Mouse (Mus musculus): ENCODE data around the gene Thsd4. TPM values are rescaled to one million over a fixed set of nuclear protein-coding genes. Genes with fewer than 3 reads are reported as not detected.

The Thsd4 gene
- polyA plus RNA-seq, 1 experiment from 2014 or later, result 9.4 TPM

DNA sequence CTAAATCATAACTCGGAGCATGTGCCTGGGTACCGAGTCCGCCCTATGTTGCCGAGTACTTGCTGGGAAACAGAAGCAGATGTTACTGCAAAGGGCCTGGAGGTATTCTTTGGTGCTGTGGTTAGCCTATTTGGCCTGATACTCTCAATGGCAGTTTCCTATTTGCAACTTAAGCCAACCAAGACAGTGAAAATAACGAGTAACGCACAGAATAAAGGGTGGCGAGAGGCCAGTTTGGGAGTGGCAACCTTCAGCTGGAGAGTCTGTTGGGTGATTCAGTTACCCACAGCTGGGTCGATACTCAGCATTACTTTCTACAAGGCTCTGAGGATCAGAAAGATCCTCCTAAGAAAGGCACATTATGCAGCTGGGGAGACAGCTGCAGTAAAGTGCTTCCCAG lies 81.3 kb downstream of the Thsd4 start:
- H3K27me3 ChIP-seq, result no peaks in the 10 kb centered on the region

DNA sequence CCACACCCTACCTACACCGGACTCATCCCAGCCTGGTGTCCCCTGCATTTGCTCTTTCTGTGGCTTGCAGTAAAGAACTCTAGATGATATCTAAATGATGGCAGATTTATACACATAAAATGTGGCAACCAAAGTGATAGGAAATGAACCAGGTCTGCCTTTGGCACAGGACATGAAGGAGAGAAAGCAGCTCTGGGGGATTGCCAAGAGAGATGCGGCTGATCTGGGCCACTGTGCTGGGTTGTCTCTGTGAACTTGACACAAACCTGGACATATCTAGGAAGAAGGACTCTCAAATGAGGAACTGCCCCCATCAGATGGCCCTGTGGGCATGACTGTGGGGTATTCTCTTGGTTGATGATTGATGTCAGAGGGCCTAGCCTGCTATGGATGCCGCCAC lies 85.6 kb downstream of the Thsd4 start:
- no peak for ATAC-seq (ENCODE audit: low FRiP score)
- no peaks in the 10 kb centered on the region for H3K36me3 ChIP-seq (replicated peaks)
- no peak overlapping the region for H3K4me3 ChIP-seq (replicated peaks)
- H3K9ac ChIP-seq, result no peak overlapping the region
- peaks cover 5% of the 10 kb centered on the region for H3K4me1 ChIP-seq
- H3K4me2 ChIP-seq, result no peak overlapping the region
- 94% methylated on average over 3 of the region's 3 CpGs for WGBS
- no peak overlapping the region for H3K27ac ChIP-seq
- no peaks in the 10 kb centered on the region for H3K9me3 ChIP-seq
- H3K27me3 ChIP-seq, result no peaks in the 10 kb centered on the region

More for the DNA sequence above, 81.3 kb downstream of the Thsd4 start:
- Histone ChIP-seq H3K4me2 (no peak overlapping the region), H3K4me3 (replicated peaks) (no peak overlapping the region), H3K9ac (no peak overlapping the region), H3K4me1 (0 out of 2 replicates have a peak, but pooled peaks cover 3% of the 10 kb centered on the region), H3K27ac (no peak overlapping the region), H3K36me3 (replicated peaks) (no peaks in the 10 kb centered on the region), H3K9me3 (no peaks in the 10 kb centered on the region)
- ATAC-seq (ENCODE audit: low FRiP score), result no peak
- 77% methylated on average over 8 of the region's 8 CpGs for WGBS

DNA sequence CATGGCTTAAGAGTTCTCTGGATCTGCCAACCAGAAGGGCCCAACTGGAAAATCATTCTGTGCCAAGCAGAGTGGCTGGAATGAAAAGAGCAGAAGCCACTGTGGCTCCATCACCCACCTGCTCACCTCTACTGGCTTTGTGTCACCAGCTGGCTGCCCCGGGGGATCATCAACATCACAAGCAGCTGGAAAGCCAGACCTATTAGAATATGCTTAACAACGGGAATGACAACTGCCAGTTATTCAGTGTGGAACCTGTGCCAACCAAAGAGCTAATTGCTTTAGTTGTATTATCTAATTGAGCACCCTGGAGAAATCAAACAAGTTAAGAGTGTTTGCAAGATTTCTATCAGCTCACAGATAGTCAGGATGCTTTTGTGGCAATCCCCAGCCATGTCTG lies 87.8 kb downstream of the Thsd4 start:
- Histone ChIP-seq H3K27ac (no peak overlapping the region), H3K4me1 (peaks cover 17% of the 10 kb centered on the region), H3K27me3 (no peaks in the 10 kb centered on the region), H3K9ac (no peak overlapping the region), H3K9me3 (no peaks in the 10 kb centered on the region), H3K36me3 (replicated peaks) (no peaks in the 10 kb centered on the region), H3K4me2 (no peak overlapping the region), H3K4me3 (replicated peaks) (no peak overlapping the region)
- WGBS, result 37% methylated on average over 2 of the region's 2 CpGs
- ATAC-seq (ENCODE audit: low FRiP score), result no peak

DNA sequence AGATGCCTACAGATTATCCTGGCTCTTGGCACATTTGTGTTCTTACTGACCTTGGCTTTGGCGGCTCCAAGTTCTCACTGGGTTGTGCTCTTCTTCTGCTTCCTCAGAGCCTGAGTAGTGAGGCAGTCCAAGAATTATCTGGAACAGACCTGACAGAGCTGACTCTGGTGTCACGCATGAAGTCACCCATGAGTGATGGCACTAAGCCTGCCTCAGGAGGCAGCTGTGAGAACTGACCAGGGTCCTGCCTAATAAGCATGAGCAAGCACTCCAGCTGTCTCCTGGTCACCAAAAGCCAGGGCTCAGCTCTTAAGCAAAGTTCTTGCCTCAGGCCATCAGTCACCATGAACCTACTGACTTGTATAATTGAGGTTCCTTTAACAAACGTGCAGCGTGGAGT lies 89.9 kb downstream of the Thsd4 start:
- Histone ChIP-seq H3K9me3 (no peaks in the 10 kb centered on the region), H3K4me2 (no peak overlapping the region), H3K36me3 (replicated peaks) (no peaks in the 10 kb centered on the region), H3K4me3 (replicated peaks) (no peak overlapping the region), H3K4me1 (peaks cover 17% of the 10 kb centered on the region), H3K9ac (no peak overlapping the region), H3K27ac (no peak overlapping the region), H3K27me3 (no peaks in the 10 kb centered on the region)
- no peak for ATAC-seq (ENCODE audit: low FRiP score)
- 88% methylated on average over 4 of the region's 4 CpGs for WGBS

DNA sequence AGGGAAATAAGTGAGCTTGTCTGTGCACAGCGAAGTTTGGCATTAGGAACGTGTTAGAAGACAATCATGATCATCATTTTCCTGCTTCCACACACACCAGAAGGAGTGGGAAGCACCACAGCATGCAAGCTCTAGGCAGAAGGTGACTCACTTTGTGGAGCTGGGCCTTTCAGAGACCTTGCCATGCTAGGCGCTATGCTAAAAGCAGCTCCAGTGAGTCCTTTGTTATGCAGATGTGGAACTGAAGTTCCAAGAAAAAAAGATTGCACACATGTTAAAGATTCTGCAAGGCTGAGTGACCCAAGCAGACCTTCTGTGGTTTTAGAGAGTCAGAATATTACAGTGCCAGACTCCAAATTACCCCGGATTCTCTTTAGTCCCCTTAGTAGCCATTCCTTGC lies 91.8 kb downstream of the Thsd4 start:
- Histone ChIP-seq H3K4me2 (no peak overlapping the region), H3K4me1 (peaks cover 17% of the 10 kb centered on the region), H3K9ac (no peak overlapping the region), H3K36me3 (replicated peaks) (no peaks in the 10 kb centered on the region), H3K27me3 (no peaks in the 10 kb centered on the region), H3K9me3 (no peaks in the 10 kb centered on the region), H3K27ac (no peak overlapping the region), H3K4me3 (replicated peaks) (no peak overlapping the region)
- WGBS, result 59% methylated on average over 4 of the region's 4 CpGs
- no peak for ATAC-seq (ENCODE audit: low FRiP score)

DNA sequence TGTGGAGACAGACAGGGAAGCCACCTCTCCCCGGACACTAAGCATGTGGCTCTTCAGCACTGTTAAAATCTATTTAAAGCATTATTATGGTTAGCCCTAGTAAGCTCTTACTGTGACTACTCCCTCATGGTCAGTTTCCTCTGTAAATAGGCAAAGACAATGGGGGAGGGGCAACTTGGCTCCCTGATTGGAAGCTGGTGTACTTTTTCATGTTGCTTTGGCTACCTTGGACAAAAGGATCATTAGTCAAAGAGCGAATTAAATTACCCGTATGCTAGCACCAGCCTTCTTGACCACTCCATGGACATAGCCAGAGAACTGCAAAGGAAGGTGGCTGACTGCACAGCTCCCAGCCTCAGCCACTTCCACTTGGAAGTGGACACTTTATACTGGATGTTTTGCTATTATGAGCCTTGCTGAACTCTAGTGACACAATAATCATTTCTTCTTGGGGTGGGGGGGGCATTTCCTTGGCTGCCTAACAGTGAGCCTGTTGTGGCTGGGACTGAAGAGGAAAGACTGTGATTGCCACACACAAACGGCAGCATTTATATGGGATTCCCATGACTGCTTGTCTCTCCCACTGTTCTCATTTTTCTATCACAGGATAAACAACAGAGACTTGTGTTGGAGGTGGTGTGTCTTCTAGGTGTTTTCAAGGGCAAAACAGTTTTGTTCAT lies 107.6 kb downstream of the Thsd4 start:
- 26% methylated on average over 4 of the region's 4 CpGs for WGBS
- Histone ChIP-seq H3K4me2 (no peak overlapping the region), H3K9ac (no peak overlapping the region), H3K27me3 (no peaks in the 10 kb centered on the region), H3K27ac (no peak overlapping the region), H3K9me3 (no peaks in the 10 kb centered on the region), H3K4me3 (replicated peaks) (no peak overlapping the region), H3K4me1 (peaks cover 10% of the 10 kb centered on the region), H3K36me3 (replicated peaks) (no peaks in the 10 kb centered on the region)
- ATAC-seq (ENCODE audit: low FRiP score), result no peak

DNA sequence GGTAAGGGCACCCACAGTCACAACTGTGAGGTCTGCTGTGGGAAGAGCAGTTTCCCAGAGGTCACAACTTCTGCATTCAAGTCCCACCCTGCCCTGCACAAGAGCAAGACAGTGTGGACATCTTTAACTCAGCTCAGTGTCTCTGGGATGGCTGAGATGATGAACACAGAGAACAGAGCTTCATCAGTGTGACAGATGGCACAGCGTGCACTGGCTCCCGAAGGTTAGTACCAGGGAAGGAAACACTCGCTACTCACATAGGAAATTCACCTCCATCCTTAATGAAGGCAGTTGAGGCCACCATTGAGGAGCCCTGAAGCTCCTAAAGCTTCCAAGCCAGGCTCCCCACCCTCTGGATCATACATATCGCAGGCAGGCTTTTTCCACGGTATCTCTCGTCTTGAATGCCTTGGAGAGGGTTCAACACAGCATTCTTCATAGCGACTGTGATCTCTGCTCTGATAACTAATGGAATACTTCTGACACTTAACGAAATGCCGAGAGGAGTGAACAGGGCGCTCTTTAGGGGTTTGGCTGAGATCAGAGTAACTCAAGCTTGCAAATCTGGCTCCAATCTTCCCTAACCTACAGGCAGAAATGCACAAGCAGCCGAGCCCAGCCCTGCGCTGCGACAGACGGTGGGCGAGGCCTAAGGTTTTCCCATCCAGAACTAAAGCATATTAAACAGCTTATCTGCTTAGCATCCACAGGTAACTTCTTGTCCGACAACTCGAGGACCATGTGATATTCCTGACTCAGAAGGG lies 110.8 kb downstream of the Thsd4 start:
- no peak overlapping the region for H3K27ac ChIP-seq
- no peak overlapping the region for H3K9ac ChIP-seq
- no peaks in the 10 kb centered on the region for H3K9me3 ChIP-seq
- no peaks in the 10 kb centered on the region for H3K36me3 ChIP-seq (replicated peaks)
- no peak overlapping the region for H3K4me3 ChIP-seq (replicated peaks)
- H3K4me2 ChIP-seq, result no peak overlapping the region
- whole genome bisulfite sequencing, result 81% methylated on average over 17 of the region's 17 CpGs
- ATAC-seq (ENCODE audit: low FRiP score), result no peak
- H3K4me1 ChIP-seq, result peaks cover 16% of the 10 kb centered on the region
- H3K27me3 ChIP-seq, result no peaks in the 10 kb centered on the region

DNA sequence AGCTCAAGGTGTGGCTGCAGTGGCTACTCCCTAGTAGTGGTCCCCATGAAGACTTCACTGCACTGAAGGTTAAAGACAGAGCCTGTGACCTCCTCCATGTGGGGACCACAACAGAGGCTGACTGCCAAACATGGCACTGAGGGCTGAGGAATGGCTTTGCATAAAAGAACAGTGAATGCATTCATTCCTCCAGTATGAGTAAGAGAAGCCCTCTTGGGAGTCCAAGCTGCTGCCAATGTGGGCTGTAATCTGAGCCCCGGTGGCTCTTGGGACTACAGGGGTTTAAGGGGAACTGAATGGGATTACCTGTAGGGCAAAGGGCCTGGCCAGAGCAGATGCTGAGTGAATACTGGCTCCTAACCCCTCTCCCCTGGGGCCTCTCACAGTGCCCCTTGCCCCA lies 114.5 kb downstream of the Thsd4 start:
- ATAC-seq (ENCODE audit: low FRiP score), result no peak
- no peaks in the 10 kb centered on the region for H3K36me3 ChIP-seq (replicated peaks)
- H3K4me3 ChIP-seq (replicated peaks), result no peak overlapping the region
- WGBS, result 4% methylated on average over 1 of the region's 1 CpGs
- H3K9me3 ChIP-seq, result no peaks in the 10 kb centered on the region
- H3K4me2 ChIP-seq, result no peak overlapping the region
- H3K27me3 ChIP-seq, result no peaks in the 10 kb centered on the region
- peaks cover 5% of the 10 kb centered on the region for H3K4me1 ChIP-seq
- H3K27ac ChIP-seq, result no peak overlapping the region
- no peak overlapping the region for H3K9ac ChIP-seq

DNA sequence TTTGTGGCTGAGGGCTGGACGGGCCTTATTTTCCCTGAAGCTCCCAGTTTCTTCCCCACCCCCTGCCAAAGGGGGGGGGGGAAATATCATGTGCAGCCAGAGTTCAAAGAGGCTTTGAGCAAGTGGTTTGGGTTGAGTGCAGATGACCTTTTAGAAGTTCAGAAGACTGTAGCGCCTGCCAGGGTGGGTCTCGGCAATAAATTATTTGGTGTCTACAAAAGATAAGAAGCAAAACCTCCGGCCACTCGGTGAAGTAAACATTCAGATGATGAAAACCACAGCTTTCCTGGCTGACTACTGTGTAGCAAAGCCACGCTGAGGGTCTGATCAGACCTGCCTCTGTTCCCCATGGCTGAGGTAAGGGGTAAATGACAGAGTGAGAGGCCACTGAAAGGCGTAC lies 116.1 kb downstream of the Thsd4 start:
- Histone ChIP-seq H3K36me3 (replicated peaks) (no peaks in the 10 kb centered on the region), H3K27ac (no peak overlapping the region), H3K9me3 (no peaks in the 10 kb centered on the region), H3K4me3 (replicated peaks) (no peak overlapping the region), H3K4me1 (peaks cover 5% of the 10 kb centered on the region), H3K9ac (no peak overlapping the region), H3K4me2 (no peak overlapping the region), H3K27me3 (no peaks in the 10 kb centered on the region)
- no peak for ATAC-seq (ENCODE audit: low FRiP score)
- 78% methylated on average over 7 of the region's 7 CpGs for WGBS

DNA sequence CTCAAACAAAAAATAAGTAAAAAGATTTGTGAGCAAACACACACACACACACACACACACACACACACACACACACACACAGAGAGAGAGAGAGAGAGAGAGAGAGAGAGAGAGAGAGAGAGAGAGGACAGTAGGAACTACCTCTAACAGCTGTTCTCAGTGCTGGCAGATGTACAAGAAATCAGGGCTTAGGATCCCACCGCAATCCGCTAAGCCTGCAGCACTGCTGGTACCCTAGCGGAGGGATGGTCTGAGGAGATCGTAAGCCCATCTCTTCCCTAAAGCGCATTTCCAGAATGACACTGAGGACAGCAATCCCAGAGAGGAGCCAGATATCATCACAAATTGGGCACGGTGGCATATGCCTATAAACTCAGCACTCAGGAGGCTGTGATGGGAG lies 119.2 kb downstream of the Thsd4 start:
- no peak overlapping the region for H3K9ac ChIP-seq
- no peak overlapping the region for H3K27ac ChIP-seq
- no peaks in the 10 kb centered on the region for H3K27me3 ChIP-seq
- no peak overlapping the region for H3K4me3 ChIP-seq (replicated peaks)
- no peaks in the 10 kb centered on the region for H3K36me3 ChIP-seq (replicated peaks)
- no peaks in the 10 kb centered on the region for H3K9me3 ChIP-seq
- H3K4me2 ChIP-seq, result no peak overlapping the region
- 88% methylated on average over 6 of the region's 6 CpGs for WGBS
- ATAC-seq (ENCODE audit: low FRiP score), result no peak
- H3K4me1 ChIP-seq, result peaks cover 5% of the 10 kb centered on the region

DNA sequence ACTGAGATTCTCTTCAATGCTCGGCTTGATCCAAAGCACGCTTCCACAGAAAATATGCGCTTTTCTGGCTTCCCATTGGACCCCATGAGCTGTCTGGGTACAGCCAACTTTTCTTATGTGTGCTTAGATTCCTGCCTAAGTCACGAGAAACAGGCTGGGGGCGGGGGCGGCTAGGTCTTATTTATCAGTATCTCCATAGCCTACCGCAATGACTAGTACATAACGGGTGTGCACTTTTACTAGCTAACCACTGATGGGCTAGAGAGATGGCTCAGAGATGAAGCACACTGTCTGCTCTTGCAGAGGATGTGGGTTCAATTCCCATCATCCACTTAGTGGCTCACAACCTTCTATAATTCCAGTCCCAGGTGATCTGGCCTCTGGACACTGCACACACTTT lies 121.8 kb downstream of the Thsd4 start:
- 90% methylated on average over 8 of the region's 8 CpGs for WGBS
- no peaks in the 10 kb centered on the region for H3K9me3 ChIP-seq
- H3K27me3 ChIP-seq, result no peaks in the 10 kb centered on the region
- no peaks in the 10 kb centered on the region for H3K4me1 ChIP-seq
- H3K4me3 ChIP-seq (replicated peaks), result no peak overlapping the region
- H3K4me2 ChIP-seq, result no peak overlapping the region
- H3K9ac ChIP-seq, result no peak overlapping the region
- no peak for ATAC-seq (ENCODE audit: low FRiP score)
- H3K27ac ChIP-seq, result no peak overlapping the region
- H3K36me3 ChIP-seq (replicated peaks), result no peaks in the 10 kb centered on the region

DNA sequence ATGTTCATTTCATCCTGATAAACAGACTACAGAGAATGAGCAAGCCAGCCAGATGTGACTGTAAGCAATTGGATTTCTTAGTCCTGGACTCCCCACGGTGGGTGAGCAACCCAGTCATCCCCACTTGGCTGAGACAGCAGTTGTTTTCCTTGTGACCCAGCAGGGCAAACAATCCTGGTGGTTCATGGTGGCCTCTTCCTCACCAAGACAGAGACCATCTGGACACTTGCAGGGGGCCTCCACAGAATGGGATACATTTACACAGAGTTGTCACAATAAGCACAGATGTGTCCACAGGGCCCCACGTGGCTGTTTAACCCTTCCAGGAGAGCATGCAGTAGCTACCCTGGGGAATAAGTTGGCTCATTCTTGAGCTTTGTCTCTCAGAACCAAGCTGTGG lies 123.8 kb downstream of the Thsd4 start:
- no peaks in the 10 kb centered on the region for H3K9me3 ChIP-seq
- no peaks in the 10 kb centered on the region for H3K4me1 ChIP-seq
- no peak overlapping the region for H3K4me3 ChIP-seq (replicated peaks)
- H3K27ac ChIP-seq, result no peak overlapping the region
- 34% methylated on average over 2 of the region's 2 CpGs for WGBS
- H3K4me2 ChIP-seq, result no peak overlapping the region
- no peak for ATAC-seq (ENCODE audit: low FRiP score)
- 0 out of 2 replicates have a peak, but pooled peaks cover 5% of the 10 kb centered on the region for H3K36me3 ChIP-seq (replicated peaks)
- H3K9ac ChIP-seq, result no peak overlapping the region
- H3K27me3 ChIP-seq, result no peaks in the 10 kb centered on the region

DNA sequence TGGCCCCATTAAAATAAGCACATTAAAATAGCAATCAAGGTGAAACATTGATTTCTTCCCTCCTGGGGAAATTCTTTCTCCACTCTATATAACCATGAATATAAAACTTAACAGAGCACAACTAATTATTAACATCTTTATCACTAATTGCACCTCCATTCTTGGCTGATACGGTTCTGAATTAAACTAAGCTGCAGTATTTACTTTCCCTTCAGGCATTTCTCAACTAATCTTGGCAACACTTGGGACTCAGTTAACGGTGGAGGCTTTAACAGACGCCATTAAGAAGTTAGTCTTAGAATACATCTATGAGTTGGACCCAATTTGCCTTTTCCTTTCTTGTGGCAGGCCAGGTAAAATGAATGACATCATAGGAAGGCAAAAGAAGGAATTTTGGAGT lies 125.8 kb downstream of the Thsd4 start:
- Histone ChIP-seq H3K36me3 (replicated peaks) (0 out of 2 replicates have a peak, but pooled peaks cover 5% of the 10 kb centered on the region), H3K4me1 (no peaks in the 10 kb centered on the region), H3K9ac (no peak overlapping the region), H3K27me3 (no peaks in the 10 kb centered on the region), H3K4me2 (no peak overlapping the region), H3K9me3 (no peaks in the 10 kb centered on the region), H3K27ac (no peak overlapping the region), H3K4me3 (replicated peaks) (no peak overlapping the region)
- no peak for ATAC-seq (ENCODE audit: low FRiP score)
- 80% methylated on average over 3 of the region's 3 CpGs for WGBS

Data from forebrain, embryonic 12.5 days (tissue).